Mouse (Mus musculus): Measurements from ENCODE around the gene Ccdc62. TPM values are rescaled to one million over a fixed set of nuclear protein-coding genes. Genes with fewer than 3 reads are reported as not detected.

Gene Ccdc62
- polyA plus RNA-seq, 1 experiment from 2014 or later = 6.3 TPM

- 48% methylated on average over 13 of the region's 13 CpGs for WGBS
- Histone ChIP-seq H3K9ac (ENCODE audit: low read length) (peak overlapping the region; percentile 96), H3K9me3 (replicated peaks; ENCODE audit: control insufficient read depth, low read length) (no peaks in the 10 kb centered on the region), H3K4me3 (ENCODE audit: low read length) (peak overlapping the region; percentile 88), H3K27me3 (ENCODE audit: control insufficient read depth, insufficient read depth, low read length) (no peaks in the 10 kb centered on the region), H3K27ac (ENCODE audit: low read length) (peak overlapping the region; percentile 94), H3K4me1 (ENCODE audit: control insufficient read depth, insufficient read depth, low read length) (no peaks in the 10 kb centered on the region; the same call in 1 of the 2 replicates), H3K4me2 (ENCODE audit: low read depth, low read length) (peak overlapping the region; percentile 96), H3K36me3 (ENCODE audit: control insufficient read depth, insufficient read depth) (peaks cover 24% of the 10 kb centered on the region)
- ATAC-seq (replicated peaks; ENCODE audit: extremely low read depth, insufficient read depth, low FRiP score) = no peak
These were observed 652 bp downstream of the Ccdc62 start for GRCm38 (mm10) chr5:123931131-123931530.

DNA sequence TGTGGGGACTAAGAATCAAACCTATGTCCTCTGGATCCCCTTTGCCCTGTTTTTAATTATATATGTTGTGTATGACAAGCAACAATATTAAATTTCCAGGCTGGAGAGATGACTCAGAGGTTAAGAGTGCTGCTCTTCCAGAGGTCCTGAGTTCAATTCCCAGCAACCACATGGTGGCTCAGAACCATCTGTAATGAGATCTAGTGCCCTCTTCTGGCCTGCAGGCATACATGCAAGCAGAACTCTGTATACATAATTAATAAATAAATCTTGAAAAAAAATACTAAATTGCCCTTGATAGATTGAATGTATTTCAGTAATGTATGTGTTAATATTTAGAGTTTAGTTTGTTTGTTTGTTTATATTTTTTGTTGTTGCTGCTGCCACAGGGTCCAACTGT lies 2.4 kb downstream of the Ccdc62 start:
- no peak overlapping the region for H3K4me3 ChIP-seq (ENCODE audit: low read length)
- no peaks in the 10 kb centered on the region for H3K9me3 ChIP-seq (replicated peaks; ENCODE audit: control insufficient read depth, low read length)
- no peaks in the 10 kb centered on the region; the same call in 1 of the 2 replicates for H3K4me1 ChIP-seq (ENCODE audit: control insufficient read depth, insufficient read depth, low read length)
- peaks cover 8% of the 10 kb centered on the region for H3K36me3 ChIP-seq (ENCODE audit: control insufficient read depth, insufficient read depth)
- no peak for ATAC-seq (replicated peaks; ENCODE audit: extremely low read depth, insufficient read depth, low FRiP score)
- H3K27me3 ChIP-seq (ENCODE audit: control insufficient read depth, insufficient read depth, low read length) = no peaks in the 10 kb centered on the region
- H3K9ac ChIP-seq (ENCODE audit: low read length) = no peak overlapping the region
- no peak overlapping the region for H3K4me2 ChIP-seq (ENCODE audit: low read depth, low read length)
- H3K27ac ChIP-seq (ENCODE audit: low read length) = no peak overlapping the region

GRCm38 (mm10) chr5:123933556-123933955 lies 3.1 kb downstream of the Ccdc62 start:
- no peaks in the 10 kb centered on the region for H3K27me3 ChIP-seq (ENCODE audit: control insufficient read depth, insufficient read depth, low read length)
- 90% methylated on average over 12 of the region's 12 CpGs for WGBS
- H3K36me3 ChIP-seq (ENCODE audit: control insufficient read depth, insufficient read depth) = peaks cover 2% of the 10 kb centered on the region; the same call in 1 of the 2 replicates
- no peaks in the 10 kb centered on the region for H3K9me3 ChIP-seq (replicated peaks; ENCODE audit: control insufficient read depth, low read length)
- ATAC-seq (replicated peaks; ENCODE audit: extremely low read depth, insufficient read depth, low FRiP score) = no peak
- no peak overlapping the region for H3K4me2 ChIP-seq (ENCODE audit: low read depth, low read length)
- no peak overlapping the region for H3K4me3 ChIP-seq (ENCODE audit: low read length)
- no peak overlapping the region for H3K27ac ChIP-seq (ENCODE audit: low read length)
- no peaks in the 10 kb centered on the region; the same call in 1 of the 2 replicates for H3K4me1 ChIP-seq (ENCODE audit: control insufficient read depth, insufficient read depth, low read length)
- H3K9ac ChIP-seq (ENCODE audit: low read length) = no peak overlapping the region

GRCm38 (mm10) chr5:123933957-123934591 lies 3.6 kb downstream of the Ccdc62 start:
- H3K4me2 ChIP-seq (ENCODE audit: low read depth, low read length) = peak overlapping the region; percentile 27; the same call in 1 of the 2 replicates
- no peak overlapping the region for H3K4me3 ChIP-seq (ENCODE audit: low read length)
- peak overlapping the region; percentile 3; the same call in 1 of the 2 replicates for H3K9ac ChIP-seq (ENCODE audit: low read length)
- no peaks in the 10 kb centered on the region; the same call in 1 of the 2 replicates for H3K4me1 ChIP-seq (ENCODE audit: control insufficient read depth, insufficient read depth, low read length)
- H3K27ac ChIP-seq (ENCODE audit: low read length) = no peak overlapping the region
- no peaks in the 10 kb centered on the region for H3K27me3 ChIP-seq (ENCODE audit: control insufficient read depth, insufficient read depth, low read length)
- no peak for ATAC-seq (replicated peaks; ENCODE audit: extremely low read depth, insufficient read depth, low FRiP score)
- WGBS = 28% methylated on average over 18 of the region's 18 CpGs
- no peaks in the 10 kb centered on the region; the same call in 1 of the 2 replicates for H3K36me3 ChIP-seq (ENCODE audit: control insufficient read depth, insufficient read depth)
- H3K9me3 ChIP-seq (replicated peaks; ENCODE audit: control insufficient read depth, low read length) = no peaks in the 10 kb centered on the region

DNA sequence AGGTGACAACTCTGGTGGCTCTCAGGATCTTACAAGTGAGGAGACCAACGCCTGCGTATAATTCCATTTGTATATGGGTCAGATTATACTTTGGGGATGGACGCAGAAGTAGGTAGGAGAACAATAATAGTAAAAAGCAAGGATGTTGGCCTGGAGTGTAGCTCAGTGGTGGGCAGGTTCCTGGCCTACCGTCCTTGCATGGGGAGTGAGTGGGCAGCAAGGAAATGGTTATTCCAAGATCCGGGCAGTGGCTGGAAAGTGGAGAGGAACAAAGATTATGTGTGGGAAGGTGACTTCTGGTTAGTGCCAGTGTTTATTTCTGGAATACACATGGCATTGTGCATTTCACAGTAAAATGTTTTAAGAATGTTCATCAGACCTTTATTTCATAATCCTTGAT lies 5.5 kb downstream of the Ccdc62 start:
- no peaks in the 10 kb centered on the region; the same call in 1 of the 2 replicates for H3K4me1 ChIP-seq (ENCODE audit: control insufficient read depth, insufficient read depth, low read length)
- WGBS = 80% methylated on average over 5 of the region's 5 CpGs
- no peak overlapping the region for H3K4me2 ChIP-seq (ENCODE audit: low read depth, low read length)
- no peak for ATAC-seq (replicated peaks; ENCODE audit: extremely low read depth, insufficient read depth, low FRiP score)
- no peak overlapping the region for H3K27ac ChIP-seq (ENCODE audit: low read length)
- H3K27me3 ChIP-seq (ENCODE audit: control insufficient read depth, insufficient read depth, low read length) = no peaks in the 10 kb centered on the region
- H3K9ac ChIP-seq (ENCODE audit: low read length) = no peak overlapping the region
- H3K4me3 ChIP-seq (ENCODE audit: low read length) = no peak overlapping the region
- H3K9me3 ChIP-seq (replicated peaks; ENCODE audit: control insufficient read depth, low read length) = no peaks in the 10 kb centered on the region
- H3K36me3 ChIP-seq (ENCODE audit: control insufficient read depth, insufficient read depth) = no peaks in the 10 kb centered on the region

DNA sequence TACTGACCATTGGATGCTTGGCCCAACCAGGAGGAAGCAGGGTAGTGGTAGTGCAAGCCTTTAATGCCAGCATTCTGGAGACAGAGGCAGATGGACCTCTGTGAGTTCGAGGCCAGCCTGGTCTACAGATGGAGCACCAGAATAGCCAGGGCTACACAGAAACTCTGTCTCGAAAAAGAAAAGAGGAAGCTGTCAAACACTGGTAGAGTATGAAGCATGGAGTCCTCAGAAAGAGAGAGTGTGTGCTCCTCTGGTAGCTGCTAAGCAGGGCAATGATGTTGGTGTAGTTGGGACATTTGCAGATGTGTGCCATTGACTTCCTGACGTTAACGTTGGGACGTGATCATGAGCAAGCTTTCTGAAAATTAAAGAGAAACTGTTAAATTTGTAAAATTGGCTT lies 8.0 kb downstream of the Ccdc62 start:
- no peak for ATAC-seq (replicated peaks; ENCODE audit: extremely low read depth, insufficient read depth, low FRiP score)
- Histone ChIP-seq H3K36me3 (ENCODE audit: control insufficient read depth, insufficient read depth) (no peaks in the 10 kb centered on the region), H3K9me3 (replicated peaks; ENCODE audit: control insufficient read depth, low read length) (no peaks in the 10 kb centered on the region), H3K4me1 (ENCODE audit: control insufficient read depth, insufficient read depth, low read length) (no peaks in the 10 kb centered on the region), H3K27me3 (ENCODE audit: control insufficient read depth, insufficient read depth, low read length) (no peaks in the 10 kb centered on the region), H3K9ac (ENCODE audit: low read length) (no peak overlapping the region), H3K4me2 (ENCODE audit: low read depth, low read length) (no peak overlapping the region), H3K4me3 (ENCODE audit: low read length) (no peak overlapping the region), H3K27ac (ENCODE audit: low read length) (no peak overlapping the region)
- WGBS = 84% methylated on average over 5 of the region's 5 CpGs

GRCm38 (mm10) chr5:123946546-123946945 lies 16.1 kb downstream of the Ccdc62 start:
- Histone ChIP-seq H3K9ac (ENCODE audit: low read length) (no peak overlapping the region), H3K27ac (ENCODE audit: low read length) (no peak overlapping the region), H3K9me3 (replicated peaks; ENCODE audit: control insufficient read depth, low read length) (no peaks in the 10 kb centered on the region), H3K4me3 (ENCODE audit: low read length) (no peak overlapping the region), H3K36me3 (ENCODE audit: control insufficient read depth, insufficient read depth) (no peaks in the 10 kb centered on the region), H3K27me3 (ENCODE audit: control insufficient read depth, insufficient read depth, low read length) (no peaks in the 10 kb centered on the region), H3K4me1 (ENCODE audit: control insufficient read depth, insufficient read depth, low read length) (no peaks in the 10 kb centered on the region), H3K4me2 (ENCODE audit: low read depth, low read length) (no peak overlapping the region)
- no peak for ATAC-seq (replicated peaks; ENCODE audit: extremely low read depth, insufficient read depth, low FRiP score)
- 60% methylated on average over 4 of the region's 4 CpGs for WGBS

GRCm38 (mm10) chr5:123947041-123947761 lies 16.7 kb downstream of the Ccdc62 start:
- WGBS = 51% methylated on average over 7 of the region's 7 CpGs
- H3K27ac ChIP-seq (ENCODE audit: low read length) = no peak overlapping the region
- no peaks in the 10 kb centered on the region for H3K9me3 ChIP-seq (replicated peaks; ENCODE audit: control insufficient read depth, low read length)
- no peak overlapping the region for H3K9ac ChIP-seq (ENCODE audit: low read length)
- H3K4me1 ChIP-seq (ENCODE audit: control insufficient read depth, insufficient read depth, low read length) = peaks cover 2% of the 10 kb centered on the region; the same call in 1 of the 2 replicates
- no peak overlapping the region for H3K4me3 ChIP-seq (ENCODE audit: low read length)
- no peaks in the 10 kb centered on the region for H3K36me3 ChIP-seq (ENCODE audit: control insufficient read depth, insufficient read depth)
- no peaks in the 10 kb centered on the region for H3K27me3 ChIP-seq (ENCODE audit: control insufficient read depth, insufficient read depth, low read length)
- no peak overlapping the region for H3K4me2 ChIP-seq (ENCODE audit: low read depth, low read length)
- ATAC-seq (replicated peaks; ENCODE audit: extremely low read depth, insufficient read depth, low FRiP score) = no peak

- Histone ChIP-seq H3K4me2 (ENCODE audit: low read depth, low read length) (no peak overlapping the region), H3K9me3 (replicated peaks; ENCODE audit: control insufficient read depth, low read length) (no peaks in the 10 kb centered on the region), H3K36me3 (ENCODE audit: control insufficient read depth, insufficient read depth) (no peaks in the 10 kb centered on the region), H3K27me3 (ENCODE audit: control insufficient read depth, insufficient read depth, low read length) (no peaks in the 10 kb centered on the region), H3K27ac (ENCODE audit: low read length) (no peak overlapping the region), H3K4me1 (ENCODE audit: control insufficient read depth, insufficient read depth, low read length) (peaks cover 11% of the 10 kb centered on the region; the same call in 1 of the 2 replicates), H3K9ac (ENCODE audit: low read length) (no peak overlapping the region), H3K4me3 (ENCODE audit: low read length) (no peak overlapping the region)
- no peak for ATAC-seq (replicated peaks; ENCODE audit: extremely low read depth, insufficient read depth, low FRiP score)
- WGBS = 57% methylated on average over 5 of the region's 5 CpGs
These were observed 22.0 kb downstream of the Ccdc62 start for GRCm38 (mm10) chr5:123952365-123953045.

Measured in heart, embryonic 16.5 days (tissue).